Mouse (Mus musculus) bone marrow macrophage, adult 2 months (primary cell): ENCODE data around the gene Mrgpre.

Experiments used
- CTCF ChIP-seq: IDR thresholded peaks from 2 replicates; pipeline ENCODE4 v1.5.1; 2012; ENCODE audit warnings: low read depth, mild to moderate bottlenecking, low read length, moderate library complexity
- POLR2A ChIP-seq: IDR thresholded peaks from 2 replicates; pipeline ENCODE4 v1.6.1; 2012; ENCODE audit warnings: mild to moderate bottlenecking, low read depth, low read length, borderline replicate concordance

GRCm38 (mm10) chr7:143755357-143756124 is 28.8 kb downstream of the Mrgpre start:
- TF ChIP-seq CTCF (no peak), POLR2A (no peak)
